Mouse (Mus musculus) hindbrain, embryonic 14.5 days (tissue): Measurements from ENCODE around the gene Ppargc1a. TPM values are rescaled to one million over a fixed set of nuclear protein-coding genes. Genes with fewer than 3 reads are reported as not detected.

Source experiments
- ATAC-seq: fragments of 200-750 bp; cut with Nextera tagmentation; 2 replicates; pipeline ENCODE4 v1.8.0; 2017; ENCODE audit warnings: moderate number of reproducible peaks, mild to moderate bottlenecking, moderate TSS enrichment, moderate library complexity; ENCODE audit not compliant: low FRiP score
- DNase-seq: peaks from one replicate; pipeline ENCODE4 v3.0.0-alpha.2; 2015; ENCODE audit warnings: low spot score
- H3K27ac ChIP-seq: fragments of 300-500 bp; sonication (generic); 2 replicates; pipeline ENCODE4 v1.5.1; 2014; ENCODE audit warnings: mild to moderate bottlenecking, moderate library complexity
- H3K27me3 ChIP-seq: fragments of 300-500 bp; sonication (generic); 2 replicates; pipeline ENCODE4 v1.6.1; 2014; ENCODE audit warnings: mild to moderate bottlenecking, low read length, mixed read lengths; ENCODE audit not compliant: control insufficient read depth, insufficient read depth
- H3K36me3 ChIP-seq: fragments of 300-500 bp; sonication (generic); replicated peaks from 2 replicates; pipeline ENCODE4 v1.6.1; 2014; ENCODE audit not compliant: control insufficient read depth, insufficient read depth
- H3K4me1 ChIP-seq: fragments of 300-500 bp; sonication (generic); replicated peaks from 2 replicates; pipeline ENCODE4 v1.6.1; 2014; ENCODE audit warnings: antibody characterized with exemption, low read length, mixed read lengths; ENCODE audit not compliant: control insufficient read depth, insufficient read depth
- H3K4me2 ChIP-seq: fragments of 300-500 bp; sonication (generic); replicated peaks from 2 replicates; pipeline ENCODE4 v1.6.1; 2014; ENCODE audit warnings: mild to moderate bottlenecking, moderate library complexity
- H3K4me3 ChIP-seq: fragments of 300-500 bp; sonication (generic); replicated peaks from 2 replicates; pipeline ENCODE4 v1.5.1; 2014; ENCODE audit warnings: mild to moderate bottlenecking, low read length
- H3K9ac ChIP-seq: fragments of 300-500 bp; sonication (generic); 2 replicates; pipeline ENCODE4 v1.6.1; 2014
- H3K9me3 ChIP-seq: fragments of 300-500 bp; sonication (generic); 2 replicates; pipeline ENCODE4 v1.6.1; 2016; ENCODE audit warnings: low read length; ENCODE audit not compliant: control insufficient read depth
- WGBS: fragments of 180-500 bp; shearing (Covaris S2); extraction: QIAGEN DNeasy Blood & Tissue Kit; methylation state at CpG from one replicate; pipeline ENCODE4 v1.1.7; 2014; 5-methylcytosine and 5-hydroxymethylcytosine counted together
- polyA plus RNA-seq: library from polyadenylated mRNA; unstranded; fragments of >200 nt; fragmentation: Nextera tagmentation; extraction: Ambion mirVana; gene quantifications from 2 replicates; pipeline ENCODE4 v1.2.1, GENCODE M21; 2014

The Ppargc1a gene
- polyA plus RNA-seq, 1 experiment from 2014 or later: 21.4 TPM

GRCm38 (mm10) chr5:51584987-51585386 is 17.5 kb upstream of the Ppargc1a start:
- H3K9me3 ChIP-seq: no peaks in the 10 kb centered on the region
- no peak overlapping the region for H3K4me2 ChIP-seq
- H3K4me1 ChIP-seq: no peaks in the 10 kb centered on the region
- H3K27me3 ChIP-seq: no peaks in the 10 kb centered on the region
- ATAC-seq: no peak
- H3K36me3 ChIP-seq: no peaks in the 10 kb centered on the region
- no peak overlapping the region for H3K4me3 ChIP-seq
- WGBS: 46% methylated on average over 6 of the region's 6 CpGs
- H3K27ac ChIP-seq: no peak overlapping the region
- H3K9ac ChIP-seq: no peak overlapping the region
- no peak for DNase-seq

DNA sequence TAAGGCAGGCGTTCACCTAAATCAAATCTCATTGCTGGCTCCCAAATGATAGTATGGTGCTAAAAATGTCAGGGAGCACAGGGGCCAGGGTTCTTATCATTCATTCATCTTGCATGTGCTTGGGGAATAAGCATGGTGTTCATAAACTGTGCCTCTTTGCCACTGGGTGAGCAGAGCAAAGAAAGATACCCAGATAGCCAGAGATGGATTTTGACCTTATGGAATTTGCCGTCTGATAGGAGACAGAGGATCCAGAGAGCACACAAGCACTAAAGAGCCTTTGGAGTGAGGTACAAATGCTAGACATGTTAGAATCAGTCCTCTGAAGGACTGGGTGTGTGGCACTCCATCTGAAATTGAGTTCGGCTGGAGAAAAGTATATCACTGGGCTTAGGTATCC is 16.7 kb upstream of the Ppargc1a start:
- Histone ChIP-seq H3K9ac (no peak overlapping the region), H3K4me2 (no peak overlapping the region), H3K4me3 (no peak overlapping the region), H3K4me1 (no peaks in the 10 kb centered on the region), H3K36me3 (no peaks in the 10 kb centered on the region), H3K27me3 (no peaks in the 10 kb centered on the region), H3K27ac (no peak overlapping the region), H3K9me3 (no peaks in the 10 kb centered on the region)
- DNase-seq (no peak), ATAC-seq (no peak)
- 92% methylated on average over 3 of the region's 3 CpGs for WGBS

DNA sequence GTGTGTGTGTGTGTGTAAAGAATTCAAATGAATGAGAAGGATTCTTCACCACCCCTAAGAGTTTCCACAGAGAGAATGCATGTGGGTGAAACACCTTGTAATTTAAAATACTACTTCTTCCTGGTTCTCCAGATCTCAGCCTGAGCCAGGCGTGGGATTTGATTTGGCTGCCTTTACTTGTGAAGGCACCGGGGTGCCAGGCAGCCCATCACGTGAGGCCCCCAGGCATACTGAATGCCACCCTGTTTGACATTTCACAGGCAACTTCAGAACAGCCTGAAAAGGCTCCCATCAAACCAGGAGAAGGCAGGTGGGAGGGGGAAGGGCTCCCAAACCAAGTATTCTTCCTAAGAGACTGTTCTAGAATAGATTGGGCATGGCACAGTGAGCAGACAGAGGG is 16.1 kb upstream of the Ppargc1a start:
- H3K4me3 ChIP-seq: no peak overlapping the region
- H3K9ac ChIP-seq: no peak overlapping the region
- DNase-seq (no peak), ATAC-seq (no peak)
- no peaks in the 10 kb centered on the region for H3K4me1 ChIP-seq
- no peaks in the 10 kb centered on the region for H3K9me3 ChIP-seq
- 76% methylated on average over 3 of the region's 3 CpGs for WGBS
- H3K36me3 ChIP-seq: no peaks in the 10 kb centered on the region
- H3K27ac ChIP-seq: no peak overlapping the region
- H3K27me3 ChIP-seq: no peaks in the 10 kb centered on the region
- no peak overlapping the region for H3K4me2 ChIP-seq

DNA sequence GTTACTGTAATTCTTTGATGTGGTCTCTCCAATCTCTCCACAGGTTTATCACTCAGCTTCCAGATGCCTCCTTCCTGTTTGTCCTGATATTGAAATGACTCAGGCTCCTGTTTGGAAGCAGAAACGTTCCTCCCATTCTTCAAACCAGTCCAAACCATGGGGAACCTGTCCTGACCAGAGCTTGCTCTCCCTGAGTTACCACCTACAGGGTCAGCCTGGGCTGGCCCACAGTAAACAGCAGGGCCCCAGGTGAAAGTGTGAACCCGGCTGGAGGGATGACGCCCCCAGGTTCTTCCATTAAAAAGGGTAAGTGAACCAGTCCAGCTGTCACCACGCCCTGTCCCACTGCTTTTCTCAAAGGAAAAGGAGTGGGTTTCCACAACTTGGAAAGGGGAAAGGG is 15.5 kb upstream of the Ppargc1a start:
- 62% methylated on average over 4 of the region's 4 CpGs for WGBS
- Histone ChIP-seq H3K27me3 (no peaks in the 10 kb centered on the region), H3K27ac (no peak overlapping the region), H3K9me3 (no peaks in the 10 kb centered on the region), H3K4me2 (no peak overlapping the region), H3K4me3 (no peak overlapping the region), H3K9ac (no peak overlapping the region), H3K36me3 (no peaks in the 10 kb centered on the region), H3K4me1 (no peaks in the 10 kb centered on the region)
- DNase-seq: no peak
- no peak for ATAC-seq

- H3K36me3 ChIP-seq: no peaks in the 10 kb centered on the region
- no peak overlapping the region for H3K4me2 ChIP-seq
- H3K4me3 ChIP-seq: no peak overlapping the region
- no peak for ATAC-seq
- H3K4me1 ChIP-seq: no peaks in the 10 kb centered on the region
- no peaks in the 10 kb centered on the region for H3K27me3 ChIP-seq
- WGBS: 75% methylated on average over 5 of the region's 5 CpGs
- H3K9ac ChIP-seq: no peak overlapping the region
- no peak for DNase-seq
- H3K9me3 ChIP-seq: no peaks in the 10 kb centered on the region
- H3K27ac ChIP-seq: no peak overlapping the region
Measured at GRCm38 (mm10) chr5:51582618-51583017, 15.1 kb upstream of the Ppargc1a start.

- H3K36me3 ChIP-seq: no peaks in the 10 kb centered on the region
Measured at GRCm38 (mm10) chr5:51577594-51577993, 10.1 kb upstream of the Ppargc1a start.

DNA sequence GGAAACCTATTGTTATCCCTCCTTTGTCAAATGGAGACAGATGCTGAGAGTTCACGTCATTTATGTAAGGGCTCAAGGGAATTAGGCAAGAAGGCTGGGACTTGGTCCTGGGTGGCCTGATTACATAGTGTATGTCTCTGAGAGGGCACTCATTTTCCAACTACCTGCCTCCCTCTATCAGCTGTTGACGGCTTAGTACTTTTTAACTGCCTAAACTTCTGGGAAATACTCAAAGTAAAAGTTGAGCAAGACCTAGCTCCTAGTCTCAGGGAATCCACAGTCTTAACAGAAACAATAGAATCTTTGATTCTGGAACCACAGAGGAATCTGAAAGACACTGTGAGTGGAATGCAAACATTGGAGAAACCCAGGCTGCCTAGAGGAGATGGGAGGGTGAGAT is 6.2 kb upstream of the Ppargc1a start:
- ATAC-seq (no peak), DNase-seq (no peak)
- Histone ChIP-seq H3K9ac (no peak overlapping the region), H3K4me2 (no peak overlapping the region), H3K27me3 (no peaks in the 10 kb centered on the region), H3K27ac (no peak overlapping the region), H3K4me1 (no peaks in the 10 kb centered on the region), H3K9me3 (no peaks in the 10 kb centered on the region), H3K4me3 (no peak overlapping the region), H3K36me3 (no peaks in the 10 kb centered on the region)
- 29% methylated on average over 2 of the region's 2 CpGs for WGBS

More at GRCm38 (mm10) chr5:51577594-51577993, 10.1 kb upstream of the Ppargc1a start:
- H3K27me3 ChIP-seq: no peaks in the 10 kb centered on the region
- H3K9me3 ChIP-seq: no peaks in the 10 kb centered on the region
- H3K4me3 ChIP-seq: no peak overlapping the region
- no peak overlapping the region for H3K9ac ChIP-seq
- H3K4me2 ChIP-seq: no peak overlapping the region
- WGBS: 91% methylated on average over 1 of the region's 1 CpGs
- no peak overlapping the region for H3K27ac ChIP-seq
- ATAC-seq (no peak), DNase-seq (no peak)
- no peaks in the 10 kb centered on the region for H3K4me1 ChIP-seq

DNA sequence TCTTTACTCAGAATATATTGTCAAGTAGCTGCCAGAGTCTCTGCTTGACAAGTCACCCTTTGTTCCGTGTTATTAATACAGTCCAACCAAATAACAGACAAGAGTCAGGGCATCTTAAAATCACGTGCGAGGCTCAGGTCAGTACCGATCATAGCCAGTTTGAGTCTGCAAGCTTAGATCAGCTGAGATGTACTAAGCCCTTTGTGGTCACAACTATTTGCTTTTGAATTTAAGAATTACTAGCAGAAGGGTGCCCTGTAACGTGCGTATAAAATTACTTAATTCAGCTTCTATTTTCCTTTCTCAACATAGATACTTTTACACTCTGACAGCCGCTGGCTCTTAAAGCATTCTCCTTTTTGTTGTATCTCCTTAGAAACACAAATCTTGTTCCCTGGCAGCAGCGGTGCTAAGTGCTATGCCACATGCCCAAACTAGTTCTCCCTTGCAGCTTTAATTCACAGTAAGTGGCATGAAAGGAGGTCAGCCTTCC is 718 bp upstream of the Ppargc1a start:
- no peak overlapping the region for H3K9ac ChIP-seq
- DNase-seq (no peak), ATAC-seq (0 out of 2 replicates have a peak, but pooled peaks have one; percentile 31)
- 20% methylated on average over 8 of the region's 8 CpGs for WGBS
- no peaks in the 10 kb centered on the region for H3K27me3 ChIP-seq
- peaks cover 10% of the 10 kb centered on the region for H3K4me1 ChIP-seq
- H3K27ac ChIP-seq: no peak overlapping the region
- H3K9me3 ChIP-seq: no peaks in the 10 kb centered on the region
- peak overlapping the region; percentile 24; the same call in 1 of the 2 replicates for H3K4me2 ChIP-seq
- H3K4me3 ChIP-seq: no peak overlapping the region
- no peaks in the 10 kb centered on the region for H3K36me3 ChIP-seq

- Histone ChIP-seq H3K36me3 (no peaks in the 10 kb centered on the region), H3K27ac (no peak overlapping the region), H3K9ac (no peak overlapping the region), H3K9me3 (no peaks in the 10 kb centered on the region), H3K4me1 (peaks cover 10% of the 10 kb centered on the region), H3K27me3 (no peaks in the 10 kb centered on the region), H3K4me3 (no peak overlapping the region), H3K4me2 (no peak overlapping the region)
- WGBS: 60% methylated on average over 2 of the region's 2 CpGs
- no peak for DNase-seq
- ATAC-seq: no peak
Measured at GRCm38 (mm10) chr5:51565672-51566071, 1.9 kb downstream of the Ppargc1a start.

DNA sequence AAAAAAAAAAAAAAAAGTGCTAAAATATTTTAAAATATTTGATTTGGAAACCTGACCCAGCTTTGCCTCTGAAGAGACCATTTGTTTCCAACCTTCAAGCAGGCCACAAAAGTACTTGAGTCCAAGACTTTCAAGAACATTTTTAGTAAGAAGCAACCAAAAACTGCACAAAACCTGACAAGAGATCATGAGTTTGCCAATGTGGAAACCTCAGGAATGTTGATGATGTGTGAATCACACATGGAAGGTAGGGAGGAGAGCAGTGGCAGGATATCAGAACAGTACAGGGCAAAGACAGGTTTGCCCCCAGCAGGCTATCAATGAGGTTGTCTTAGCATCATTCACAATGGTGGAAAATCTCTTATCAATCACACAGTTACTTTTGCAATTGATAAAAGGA is 2.5 kb downstream of the Ppargc1a start:
- no peak overlapping the region for H3K4me2 ChIP-seq
- no peak overlapping the region for H3K4me3 ChIP-seq
- H3K36me3 ChIP-seq: no peaks in the 10 kb centered on the region
- H3K27me3 ChIP-seq: no peaks in the 10 kb centered on the region
- ATAC-seq: no peak
- no peak overlapping the region for H3K27ac ChIP-seq
- no peak for DNase-seq
- no peaks in the 10 kb centered on the region for H3K9me3 ChIP-seq
- H3K9ac ChIP-seq: no peak overlapping the region
- peaks cover 10% of the 10 kb centered on the region for H3K4me1 ChIP-seq
